Mouse (Mus musculus) kidney, embryonic 15.5 days (tissue): ENCODE results near the gene Shmt1. TPM values are rescaled to one million over a fixed set of nuclear protein-coding genes. Genes with fewer than 3 reads are reported as not detected.

Experiments
- ATAC-seq: fragments of 200-750 bp; cut with Nextera tagmentation; replicated peaks from 2 replicates; pipeline ENCODE4 v1.8.0; 2017; ENCODE audit warnings: moderate TSS enrichment; ENCODE audit not compliant: low FRiP score
- H3K27ac ChIP-seq: fragments of 300-500 bp; sonication (generic); 2 replicates; pipeline ENCODE4 v1.5.1; 2015; ENCODE audit warnings: mild to moderate bottlenecking, inconsistent platforms
- H3K27me3 ChIP-seq: fragments of 300-500 bp; sonication (generic); 2 replicates; pipeline ENCODE4 v1.6.1; 2015; ENCODE audit warnings: inconsistent platforms
- H3K36me3 ChIP-seq: fragments of 300-500 bp; sonication (generic); 2 replicates; pipeline ENCODE4 v1.6.1; 2015; ENCODE audit warnings: inconsistent platforms
- H3K4me1 ChIP-seq: fragments of 300-500 bp; sonication (generic); 2 replicates; pipeline ENCODE4 v1.6.1; 2015; ENCODE audit warnings: inconsistent platforms
- H3K4me2 ChIP-seq: fragments of 300-500 bp; sonication (generic); 2 replicates; pipeline ENCODE4 v1.6.1; 2015; ENCODE audit warnings: moderate library complexity, mild to moderate bottlenecking, inconsistent platforms
- H3K4me3 ChIP-seq: fragments of 300-500 bp; sonication (generic); replicated peaks from 2 replicates; pipeline ENCODE4 v1.5.1; 2015; ENCODE audit warnings: mild to moderate bottlenecking, inconsistent platforms
- H3K9ac ChIP-seq: fragments of 300-500 bp; sonication (generic); 2 replicates; pipeline ENCODE4 v1.6.1; 2015; ENCODE audit warnings: mild to moderate bottlenecking, inconsistent platforms
- H3K9me3 ChIP-seq: fragments of 300-500 bp; sonication (generic); replicated peaks from 2 replicates; pipeline ENCODE4 v1.6.1; 2016; ENCODE audit warnings: inconsistent platforms
- WGBS: fragments of 180-500 bp; shearing (Covaris S2); methylation state at CpG from one replicate; pipeline ENCODE4 v1.1.7; 2015; ENCODE audit warnings: mixed read lengths; 5-methylcytosine and 5-hydroxymethylcytosine counted together
- polyA plus RNA-seq: library from polyadenylated mRNA; unstranded; fragments of >200 nt; fragmentation: Nextera tagmentation; extraction: Ambion mirVana; gene quantifications from 2 replicates; pipeline ENCODE4 v1.2.1, GENCODE M21; 2015

The Shmt1 gene
- polyA plus RNA-seq, 1 experiment from 2014 or later: 79.3 TPM

GRCm38 (mm10) chr11:60766969-60767368 lies 44.5 kb downstream of the Shmt1 start:
- no peak for ATAC-seq
- no peak overlapping the region for H3K4me2 ChIP-seq
- H3K36me3 ChIP-seq: peaks cover 18% of the 10 kb centered on the region
- H3K4me1 ChIP-seq: no peaks in the 10 kb centered on the region
- H3K9me3 ChIP-seq: no peaks in the 10 kb centered on the region
- no peak overlapping the region for H3K4me3 ChIP-seq
- no peak overlapping the region for H3K9ac ChIP-seq
- H3K27ac ChIP-seq: no peak overlapping the region
- no peaks in the 10 kb centered on the region for H3K27me3 ChIP-seq
- 88% methylated on average over 4 of the region's 4 CpGs for WGBS

GRCm38 (mm10) chr11:60761681-60762080 lies 49.8 kb downstream of the Shmt1 start:
- no peak overlapping the region for H3K9ac ChIP-seq
- no peak for ATAC-seq
- no peaks in the 10 kb centered on the region for H3K27me3 ChIP-seq
- H3K4me3 ChIP-seq: no peak overlapping the region
- no peak overlapping the region for H3K27ac ChIP-seq
- H3K36me3 ChIP-seq: peaks cover 64% of the 10 kb centered on the region
- H3K4me1 ChIP-seq: no peaks in the 10 kb centered on the region
- H3K9me3 ChIP-seq: no peaks in the 10 kb centered on the region
- H3K4me2 ChIP-seq: no peak overlapping the region
- WGBS: 85% methylated on average over 3 of the region's 3 CpGs

- Histone ChIP-seq H3K27ac (no peak overlapping the region), H3K9me3 (no peaks in the 10 kb centered on the region), H3K9ac (no peak overlapping the region), H3K4me2 (no peak overlapping the region), H3K4me3 (no peak overlapping the region), H3K36me3 (peaks cover 91% of the 10 kb centered on the region), H3K4me1 (no peaks in the 10 kb centered on the region), H3K27me3 (no peaks in the 10 kb centered on the region)
- WGBS: 97% methylated on average over 7 of the region's 7 CpGs
- ATAC-seq: no peak
These were observed 55.9 kb downstream of the Shmt1 start for GRCm38 (mm10) chr11:60755570-60755969.

- H3K9ac ChIP-seq: no peak overlapping the region
- H3K9me3 ChIP-seq: no peaks in the 10 kb centered on the region
- peaks cover 71% of the 10 kb centered on the region for H3K36me3 ChIP-seq
- no peak overlapping the region for H3K27ac ChIP-seq
- no peaks in the 10 kb centered on the region for H3K27me3 ChIP-seq
- ATAC-seq: no peak
- no peak overlapping the region for H3K4me3 ChIP-seq
- H3K4me1 ChIP-seq: no peaks in the 10 kb centered on the region
- H3K4me2 ChIP-seq: no peak overlapping the region
- 88% methylated on average over 3 of the region's 3 CpGs for WGBS
These were observed 71.2 kb downstream of the Shmt1 start for GRCm38 (mm10) chr11:60740321-60740720.

Other genes with a start within 250 kb of the Shmt1 start
- 52.6 and 61.4 TPM in 2 replicates for gene Llgl1, start 112.0 kb downstream of the Shmt1 start, polyA plus RNA-seq
- 78.1 and 79.0 TPM in 2 replicates for gene Flii, start 84.5 kb downstream of the Shmt1 start, polyA plus RNA-seq
- 15.7 TPM in 2 replicates for gene Mief2, start 83.3 kb downstream of the Shmt1 start, polyA plus RNA-seq
- 17.3 TPM in 2 replicates for gene Top3a, start 34.4 kb downstream of the Shmt1 start, polyA plus RNA-seq
- gene Smcr8, start 34.2 kb downstream of the Shmt1 start, polyA plus RNA-seq: 6.3 and 6.8 TPM in 2 replicates
- gene Dhrs7b, start 18.9 kb upstream of the Shmt1 start, polyA plus RNA-seq: 36.0 and 38.2 TPM in 2 replicates
- 65.4 and 67.7 TPM in 2 replicates for gene Tmem11, start 67.6 kb upstream of the Shmt1 start, polyA plus RNA-seq
- 21.8 and 24.2 TPM in 2 replicates for gene Natd1, start 103.0 kb upstream of the Shmt1 start, polyA plus RNA-seq
- gene Map2k3, start 120.3 kb upstream of the Shmt1 start, polyA plus RNA-seq: 117 and 127 TPM in 2 replicates
- gene Kcnj12, start 210.8 kb upstream of the Shmt1 start, polyA plus RNA-seq: 0.45 and 0.77 TPM in 2 replicates